Mouse (Mus musculus): ENCODE results near the gene Atp5s. TPM values are rescaled to one million over a fixed set of nuclear protein-coding genes. Genes with fewer than 3 reads are reported as not detected.

The Atp5s gene
- polyA plus RNA-seq, 1 experiment from 2014 or later, result 22.2 TPM

DNA sequence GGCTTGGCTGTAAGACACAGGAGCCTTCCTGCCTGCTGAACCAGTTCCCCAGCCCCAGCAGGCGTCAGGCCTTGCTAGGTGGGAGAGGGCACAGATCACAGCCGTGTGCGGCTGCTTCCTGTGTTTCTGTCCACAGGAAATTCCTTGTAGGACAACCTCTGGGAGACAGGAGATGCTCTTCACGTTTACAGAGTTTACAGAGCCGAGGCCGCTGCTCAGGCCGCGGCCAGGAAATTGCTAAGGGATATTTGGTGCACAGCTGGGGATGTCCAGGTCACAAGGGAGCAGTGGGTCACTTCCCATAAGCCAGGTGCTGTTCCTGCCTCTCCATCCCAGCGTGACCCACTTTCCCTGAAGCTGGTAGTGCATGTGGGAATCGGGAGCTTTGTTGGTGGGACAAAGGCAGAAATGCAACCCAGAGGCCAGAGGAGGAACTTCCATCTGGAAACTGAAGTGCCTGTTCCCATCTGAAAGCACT is 27.2 kb downstream of the Atp5s start:
- no peaks in the 10 kb centered on the region; the same call in 1 of the 2 replicates for H3K4me1 ChIP-seq (replicated peaks; ENCODE audit: control insufficient read depth, insufficient read depth, low read length)
- DNase-seq (ENCODE audit: low spot score), result peak; percentile 31
- 0 out of 2 replicates have a peak overlapping the region, but pooled peaks have one; percentile 7 for H3K4me2 ChIP-seq (replicated peaks; ENCODE audit: low read depth, low read length)
- no peak for ATAC-seq (ENCODE audit: low FRiP score)
- H3K4me3 ChIP-seq (ENCODE audit: low read depth, low read length), result no peak overlapping the region
- 40% methylated on average over 10 of the region's 10 CpGs for WGBS
- H3K9ac ChIP-seq (ENCODE audit: low read depth, low read length), result no peak overlapping the region
- H3K9me3 ChIP-seq (ENCODE audit: control insufficient read depth, low read length), result no peaks in the 10 kb centered on the region
- H3K27me3 ChIP-seq (ENCODE audit: control insufficient read depth, insufficient read depth, low read length), result no peaks in the 10 kb centered on the region
- no peaks in the 10 kb centered on the region for H3K36me3 ChIP-seq (ENCODE audit: control insufficient read depth, insufficient read depth, low read length)
- H3K27ac ChIP-seq (ENCODE audit: low read depth, low read length), result no peak overlapping the region; the same call in 1 of the 2 replicates

DNA sequence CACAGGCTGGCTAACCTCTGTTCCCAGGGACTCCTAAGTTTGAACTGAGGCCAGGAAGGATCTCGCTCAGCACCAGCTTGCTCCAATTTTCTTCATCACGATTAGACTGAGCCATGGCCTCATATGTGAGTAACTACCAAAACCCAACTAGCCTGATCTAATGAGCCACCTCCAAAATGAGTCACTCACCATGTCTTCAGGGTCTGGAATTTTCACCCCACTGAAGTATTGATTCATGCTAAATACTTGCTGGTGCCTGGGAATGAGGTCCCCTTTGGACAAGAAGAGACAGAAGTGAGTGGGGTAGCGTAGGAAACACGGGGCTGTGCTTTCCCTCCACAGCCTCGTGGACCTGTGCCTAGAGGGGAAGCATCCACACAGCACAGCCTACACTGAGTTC is 29.2 kb downstream of the Atp5s start:
- Histone ChIP-seq H3K4me1 (replicated peaks; ENCODE audit: control insufficient read depth, insufficient read depth, low read length) (no peaks in the 10 kb centered on the region; the same call in 1 of the 2 replicates), H3K27ac (ENCODE audit: low read depth, low read length) (no peak overlapping the region), H3K9ac (ENCODE audit: low read depth, low read length) (no peak overlapping the region), H3K9me3 (ENCODE audit: control insufficient read depth, low read length) (no peaks in the 10 kb centered on the region), H3K4me3 (ENCODE audit: low read depth, low read length) (no peak overlapping the region), H3K27me3 (ENCODE audit: control insufficient read depth, insufficient read depth, low read length) (no peaks in the 10 kb centered on the region), H3K36me3 (ENCODE audit: control insufficient read depth, insufficient read depth, low read length) (no peaks in the 10 kb centered on the region), H3K4me2 (replicated peaks; ENCODE audit: low read depth, low read length) (no peak overlapping the region)
- ATAC-seq (ENCODE audit: low FRiP score), result no peak
- WGBS, result 89% methylated on average over 5 of the region's 5 CpGs
- no peak for DNase-seq (ENCODE audit: low spot score)

DNA sequence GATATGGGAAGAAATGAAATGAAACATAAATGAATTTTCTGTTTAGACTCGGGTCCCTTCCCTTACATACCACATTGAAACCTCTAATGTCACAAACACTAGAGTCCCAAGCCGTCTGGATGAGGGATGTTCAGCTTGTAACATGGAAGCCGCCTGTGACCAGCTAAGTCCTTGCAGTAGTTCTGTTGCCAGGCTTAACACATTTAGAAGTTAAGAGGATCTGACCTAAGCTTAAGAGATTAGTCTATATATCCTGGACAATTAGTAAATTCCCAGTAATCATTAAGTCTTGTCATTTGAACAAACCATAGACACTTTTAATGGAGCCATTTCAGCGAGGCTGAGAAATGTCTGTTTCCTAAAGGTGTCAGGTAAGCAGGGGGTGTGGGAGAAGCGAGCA is 31.3 kb downstream of the Atp5s start:
- 86% methylated on average over 5 of the region's 5 CpGs for WGBS
- no peaks in the 10 kb centered on the region for H3K9me3 ChIP-seq (ENCODE audit: control insufficient read depth, low read length)
- H3K4me3 ChIP-seq (ENCODE audit: low read depth, low read length), result no peak overlapping the region
- H3K4me1 ChIP-seq (replicated peaks; ENCODE audit: control insufficient read depth, insufficient read depth, low read length), result no peaks in the 10 kb centered on the region; the same call in 1 of the 2 replicates
- H3K4me2 ChIP-seq (replicated peaks; ENCODE audit: low read depth, low read length), result no peak overlapping the region
- H3K27ac ChIP-seq (ENCODE audit: low read depth, low read length), result no peak overlapping the region
- H3K36me3 ChIP-seq (ENCODE audit: control insufficient read depth, insufficient read depth, low read length), result no peaks in the 10 kb centered on the region
- ATAC-seq (ENCODE audit: low FRiP score) (no peak), DNase-seq (ENCODE audit: low spot score) (no peak)
- no peak overlapping the region for H3K9ac ChIP-seq (ENCODE audit: low read depth, low read length)
- no peaks in the 10 kb centered on the region for H3K27me3 ChIP-seq (ENCODE audit: control insufficient read depth, insufficient read depth, low read length)

DNA sequence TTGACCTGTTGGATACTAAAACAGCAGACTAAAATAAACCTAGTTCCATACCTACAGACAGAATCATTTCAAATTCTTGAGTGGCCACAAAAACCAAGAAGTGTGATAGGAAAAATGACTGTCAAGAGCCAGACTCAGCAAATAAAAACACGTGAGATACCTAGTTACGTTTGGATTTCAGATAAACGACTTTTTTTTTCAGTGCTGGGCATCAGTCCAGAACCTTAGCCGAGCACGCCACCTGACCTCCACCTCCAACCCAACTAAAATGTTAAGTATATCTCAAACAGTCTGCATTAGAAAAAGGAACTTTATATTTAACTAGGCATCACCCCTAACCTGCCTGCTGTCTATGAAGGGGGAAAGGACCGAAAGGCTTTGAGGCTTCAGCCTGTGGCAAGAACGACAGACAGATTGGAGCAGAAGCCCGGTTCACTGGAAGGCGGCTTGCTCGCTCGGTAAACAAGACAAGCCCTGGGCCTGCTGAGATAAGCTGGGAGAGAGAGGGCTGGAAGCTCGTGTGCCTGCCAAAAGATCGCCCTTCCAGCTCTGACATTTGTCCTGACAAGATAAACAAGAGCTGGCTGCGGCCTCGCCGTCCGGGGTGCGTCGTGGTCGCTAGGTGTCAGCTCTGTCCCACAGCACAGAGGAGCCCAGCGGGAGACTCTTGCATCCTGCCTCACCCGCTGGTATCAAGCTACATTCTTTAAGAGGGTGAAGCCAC is 32.8 kb downstream of the Atp5s start:
- H3K27ac ChIP-seq (ENCODE audit: low read depth, low read length), result no peak overlapping the region
- WGBS, result 19% methylated on average over 22 of the region's 22 CpGs

DNA sequence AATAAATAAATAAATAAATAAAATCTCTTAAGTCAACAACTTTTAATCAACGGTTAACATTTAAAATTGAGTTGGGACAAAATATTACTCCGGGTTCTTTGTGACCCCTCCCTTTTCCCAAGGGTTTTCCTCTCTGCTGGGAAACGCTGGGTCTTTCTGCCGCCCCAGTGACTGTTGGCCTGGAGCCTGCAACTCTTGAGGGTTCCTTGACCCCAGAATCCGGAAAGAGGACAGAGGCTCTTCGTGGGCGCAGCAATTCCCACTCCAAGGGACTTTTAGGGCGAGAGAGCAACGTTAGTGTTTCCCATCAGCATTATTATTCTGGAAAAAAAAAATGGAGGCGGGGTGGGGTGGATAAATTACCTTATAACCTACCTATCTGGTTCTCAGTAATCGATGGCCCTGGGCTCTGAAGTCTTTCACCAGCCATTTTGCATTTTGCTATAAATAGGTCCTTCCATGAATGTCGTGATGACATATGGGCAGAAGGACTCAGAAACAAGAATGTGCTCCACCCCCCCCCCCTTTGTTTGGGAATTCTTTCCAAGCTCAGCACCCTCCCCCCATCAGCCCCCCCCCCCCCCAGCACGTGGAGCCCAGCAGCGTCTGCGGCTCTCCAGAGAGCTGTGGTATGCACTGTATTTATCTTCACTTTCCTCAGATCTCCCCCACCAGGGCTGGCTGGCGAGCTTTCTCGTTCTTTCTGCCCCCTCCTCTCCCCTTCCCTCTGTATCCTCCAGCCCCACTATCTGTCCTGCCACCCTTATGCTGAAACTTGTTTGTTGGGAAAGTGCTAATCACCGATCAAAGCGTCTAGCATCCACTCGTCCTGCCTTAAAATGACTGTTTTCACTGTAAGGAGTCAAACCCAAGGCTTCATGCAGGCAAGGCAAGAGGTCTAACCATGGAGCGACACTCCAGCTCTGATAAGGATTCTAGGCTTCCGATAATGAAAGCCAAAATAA is 33.8 kb downstream of the Atp5s start:
- Histone ChIP-seq H3K4me2 (replicated peaks; ENCODE audit: low read depth, low read length) (peak overlapping the region; percentile 39), H3K27me3 (ENCODE audit: control insufficient read depth, insufficient read depth, low read length) (no peaks in the 10 kb centered on the region), H3K9me3 (ENCODE audit: control insufficient read depth, low read length) (no peaks in the 10 kb centered on the region), H3K4me1 (replicated peaks; ENCODE audit: control insufficient read depth, insufficient read depth, low read length) (no peaks in the 10 kb centered on the region), H3K27ac (ENCODE audit: low read depth, low read length) (no peak overlapping the region), H3K36me3 (ENCODE audit: control insufficient read depth, insufficient read depth, low read length) (no peaks in the 10 kb centered on the region), H3K4me3 (ENCODE audit: low read depth, low read length) (0 out of 2 replicates have a peak overlapping the region, but pooled peaks have one; percentile 4), H3K9ac (ENCODE audit: low read depth, low read length) (no peak overlapping the region)
- WGBS, result 7% methylated on average over 22 of the region's 22 CpGs
- ATAC-seq (ENCODE audit: low FRiP score), result peak; percentile 54; the same call in 1 of the 2 replicates
- DNase-seq (ENCODE audit: low spot score), result peak; percentile 35

More for the DNA sequence above, 32.8 kb downstream of the Atp5s start:
- ATAC-seq (ENCODE audit: low FRiP score) (peak; percentile 85), DNase-seq (ENCODE audit: low spot score) (peak; percentile 76)
- peak overlapping the region; percentile 39; the same call in 1 of the 2 replicates for H3K4me2 ChIP-seq (replicated peaks; ENCODE audit: low read depth, low read length)
- no peaks in the 10 kb centered on the region for H3K4me1 ChIP-seq (replicated peaks; ENCODE audit: control insufficient read depth, insufficient read depth, low read length)
- no peaks in the 10 kb centered on the region for H3K9me3 ChIP-seq (ENCODE audit: control insufficient read depth, low read length)
- no peaks in the 10 kb centered on the region for H3K27me3 ChIP-seq (ENCODE audit: control insufficient read depth, insufficient read depth, low read length)
- H3K9ac ChIP-seq (ENCODE audit: low read depth, low read length), result no peak overlapping the region
- no peaks in the 10 kb centered on the region for H3K36me3 ChIP-seq (ENCODE audit: control insufficient read depth, insufficient read depth, low read length)
- no peak overlapping the region for H3K4me3 ChIP-seq (ENCODE audit: low read depth, low read length)

DNA sequence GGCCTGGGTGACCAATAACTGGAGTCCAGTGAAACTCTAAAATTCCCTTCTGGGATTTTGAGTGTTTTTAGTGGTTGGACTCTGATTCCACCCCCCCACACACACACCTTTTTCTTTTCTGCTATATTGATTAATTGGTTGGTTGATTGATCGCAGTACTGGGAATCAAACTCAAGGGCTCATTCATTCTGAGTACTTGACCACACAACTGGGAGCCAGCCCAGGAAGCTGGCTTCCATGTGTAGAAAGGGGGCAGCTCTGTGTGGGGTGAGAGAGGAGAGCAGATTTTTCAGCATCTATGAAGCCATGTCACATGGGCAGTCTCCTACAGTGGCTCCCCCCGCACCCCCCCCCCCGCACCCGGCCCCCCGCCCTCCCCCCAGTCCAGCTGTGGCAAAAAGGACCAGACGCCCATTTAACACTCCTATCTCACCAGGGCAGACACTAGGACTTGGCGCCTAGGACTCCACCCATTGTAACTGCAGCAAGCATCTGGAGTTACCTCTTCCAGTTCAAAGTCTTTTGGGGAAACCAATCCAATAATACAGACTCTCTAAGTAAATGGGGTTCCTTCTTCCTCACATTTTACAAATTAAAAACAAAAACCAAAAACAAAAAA is 34.6 kb downstream of the Atp5s start:
- Histone ChIP-seq H3K27ac (ENCODE audit: low read depth, low read length) (no peak overlapping the region), H3K4me2 (replicated peaks; ENCODE audit: low read depth, low read length) (no peak overlapping the region), H3K27me3 (ENCODE audit: control insufficient read depth, insufficient read depth, low read length) (no peaks in the 10 kb centered on the region), H3K4me1 (replicated peaks; ENCODE audit: control insufficient read depth, insufficient read depth, low read length) (no peaks in the 10 kb centered on the region), H3K9ac (ENCODE audit: low read depth, low read length) (no peak overlapping the region), H3K36me3 (ENCODE audit: control insufficient read depth, insufficient read depth, low read length) (no peaks in the 10 kb centered on the region), H3K4me3 (ENCODE audit: low read depth, low read length) (no peak overlapping the region), H3K9me3 (ENCODE audit: control insufficient read depth, low read length) (no peaks in the 10 kb centered on the region)
- 36% methylated on average over 7 of the region's 7 CpGs for WGBS
- DNase-seq (ENCODE audit: low spot score) (no peak), ATAC-seq (ENCODE audit: low FRiP score) (no peak)

DNA sequence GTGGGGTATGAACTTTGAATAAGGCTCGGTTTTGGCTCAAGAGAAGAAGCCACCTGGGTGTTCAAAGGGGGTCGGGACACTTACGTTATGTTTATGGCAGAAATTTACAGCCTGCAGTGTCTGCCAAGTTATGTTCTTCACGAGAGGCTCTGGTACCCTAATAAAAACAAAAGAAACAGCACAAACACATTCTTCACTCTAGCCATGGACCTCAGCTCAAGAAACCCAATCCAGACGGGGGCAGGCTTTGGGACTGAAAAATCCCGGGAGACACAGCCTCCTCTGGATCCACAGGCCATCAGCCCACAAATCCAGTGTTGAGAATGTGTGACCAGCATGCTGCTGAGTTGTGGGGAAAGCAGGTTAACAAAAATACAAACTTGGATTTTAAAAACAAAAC is 35.3 kb downstream of the Atp5s start:
- no peak overlapping the region for H3K27ac ChIP-seq (ENCODE audit: low read depth, low read length)
- H3K36me3 ChIP-seq (ENCODE audit: control insufficient read depth, insufficient read depth, low read length), result no peaks in the 10 kb centered on the region
- 62% methylated on average over 6 of the region's 6 CpGs for WGBS
- no peaks in the 10 kb centered on the region for H3K9me3 ChIP-seq (ENCODE audit: control insufficient read depth, low read length)
- no peak overlapping the region for H3K9ac ChIP-seq (ENCODE audit: low read depth, low read length)
- H3K27me3 ChIP-seq (ENCODE audit: control insufficient read depth, insufficient read depth, low read length), result no peaks in the 10 kb centered on the region
- H3K4me2 ChIP-seq (replicated peaks; ENCODE audit: low read depth, low read length), result no peak overlapping the region
- no peak for DNase-seq (ENCODE audit: low spot score)
- H3K4me3 ChIP-seq (ENCODE audit: low read depth, low read length), result no peak overlapping the region
- no peak for ATAC-seq (ENCODE audit: low FRiP score)
- H3K4me1 ChIP-seq (replicated peaks; ENCODE audit: control insufficient read depth, insufficient read depth, low read length), result no peaks in the 10 kb centered on the region

DNA sequence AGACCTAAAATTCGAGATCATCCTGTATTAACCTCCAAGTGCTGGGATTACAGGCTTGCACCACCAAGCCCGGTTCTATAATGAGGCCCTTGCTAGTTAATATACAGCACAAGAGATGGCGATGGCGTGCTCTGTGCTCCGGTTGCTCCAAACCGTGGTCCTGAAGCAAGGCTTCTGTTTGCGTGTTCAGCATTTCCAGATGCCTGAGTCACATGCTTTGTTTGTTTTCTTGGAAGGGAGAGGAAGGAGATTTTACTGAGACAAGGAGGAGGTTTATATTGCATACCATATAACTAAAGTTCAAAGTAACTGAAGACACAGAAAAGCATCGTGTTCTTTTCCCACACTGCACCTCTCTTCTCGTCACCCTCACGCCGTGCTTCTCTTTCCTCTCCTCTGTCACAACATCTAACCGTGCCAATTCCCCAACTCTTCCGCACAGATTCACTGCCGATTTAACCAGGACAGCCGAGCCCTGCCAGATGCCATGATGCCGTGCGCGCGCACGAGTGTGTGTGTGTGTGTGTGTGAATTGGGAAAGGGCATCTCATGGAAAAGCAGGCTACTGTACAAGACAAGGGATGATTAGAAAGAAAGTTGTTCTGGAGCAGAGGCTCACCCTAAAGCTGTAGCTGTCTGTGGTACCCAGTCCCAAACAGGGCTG is 36.1 kb downstream of the Atp5s start:
- Histone ChIP-seq H3K36me3 (ENCODE audit: control insufficient read depth, insufficient read depth, low read length) (no peaks in the 10 kb centered on the region), H3K4me3 (ENCODE audit: low read depth, low read length) (no peak overlapping the region), H3K4me2 (replicated peaks; ENCODE audit: low read depth, low read length) (no peak overlapping the region), H3K27me3 (ENCODE audit: control insufficient read depth, insufficient read depth, low read length) (no peaks in the 10 kb centered on the region), H3K9ac (ENCODE audit: low read depth, low read length) (no peak overlapping the region), H3K4me1 (replicated peaks; ENCODE audit: control insufficient read depth, insufficient read depth, low read length) (no peaks in the 10 kb centered on the region), H3K9me3 (ENCODE audit: control insufficient read depth, low read length) (no peaks in the 10 kb centered on the region), H3K27ac (ENCODE audit: low read depth, low read length) (no peak overlapping the region)
- 91% methylated on average over 20 of the region's 20 CpGs for WGBS
- no peak for DNase-seq (ENCODE audit: low spot score)
- ATAC-seq (ENCODE audit: low FRiP score), result no peak
